In genomic region chr6:112197445-112197844, GRCm38 (mm10) we compare ENCODE assay signal across 8 mouse cellular contexts.
A peak's percentile ranks its signal among the peaks of the same experiment; 100 is the strongest.
DNase-seq lines count a peak whose midpoint lies in the region; ATAC-seq and TF ChIP-seq lines count a peak whose summit lies in the region.

No protein-coding gene starts in this region.

- no peaks in the 10 kb centered on the region for H3K36me3 ChIP-seq in heart, embryonic 13.5 days
- H3K36me3 ChIP-seq in kidney, postnatal 0 days (ENCODE audit: insufficient read depth, low read length) = no peaks in the 10 kb centered on the region
- H3K36me3 ChIP-seq in liver, adult 2 months (ENCODE audit: control insufficient read depth, insufficient read depth, low read length) = no peaks in the 10 kb centered on the region
- H3K36me3 ChIP-seq in neural tube, embryonic 11.5 days (ENCODE audit: control insufficient read depth, insufficient read depth, low read length) = no peaks in the 10 kb centered on the region

- peak overlapping the region; percentile 65 for H3K4me2 ChIP-seq in heart, embryonic 13.5 days
- H3K4me2 ChIP-seq in kidney, postnatal 0 days (ENCODE audit: low read length) = peak overlapping the region; percentile 50
- no peak overlapping the region for H3K4me2 ChIP-seq in neural tube, embryonic 11.5 days (ENCODE audit: low read depth)

- peak overlapping the region; percentile 37 for H3K4me3 ChIP-seq in heart, embryonic 13.5 days
- H3K4me3 ChIP-seq in kidney, postnatal 0 days (replicated peaks; ENCODE audit: low read depth, low read length) = no peak overlapping the region
- H3K4me3 ChIP-seq in liver, adult 2 months (ENCODE audit: insufficient read depth, low read depth, low read length) = no peak overlapping the region
- no peak overlapping the region for H3K4me3 ChIP-seq in neural tube, embryonic 11.5 days (ENCODE audit: low read depth, low read length)

- peak; percentile 33 for ATAC-seq in heart, embryonic 13.5 days (ENCODE audit: extremely low read depth, insufficient number of reproducible peaks, low FRiP score, low TSS enrichment)
- ATAC-seq in kidney, postnatal 0 days (replicated peaks; ENCODE audit: low FRiP score, low read depth) = peak; percentile 77; the same call in 1 of the 2 replicates
- peak; percentile 78 for ATAC-seq in neural tube, embryonic 11.5 days (ENCODE audit: insufficient read depth, low FRiP score, low TSS enrichment)

- TF ChIP-seq CTCF in brain, embryonic 14.5 days (IDR thresholded peaks at IDR 0.05; ENCODE audit: borderline replicate concordance, extremely low read depth, insufficient read depth, insufficient read length) = peak; percentile 95
- TF ChIP-seq CTCF in kidney, postnatal 0 days (IDR thresholded peaks at IDR 0.05; ENCODE audit: low read depth) = peak; percentile 90
- peak; percentile 93 for TF ChIP-seq CTCF in liver, adult 2 months (IDR thresholded peaks at IDR 0.05; ENCODE audit: low read depth, low read length)

- TF ChIP-seq POLR2A in brain, embryonic 14.5 days (IDR thresholded peaks at IDR 0.05; ENCODE audit: borderline replicate concordance, extremely low read depth, insufficient read depth, insufficient read length, poor library complexity, severe bottlenecking) = no peak
- TF ChIP-seq POLR2A in liver, adult 2 months (IDR thresholded peaks at IDR 0.05; ENCODE audit: extremely low read depth, insufficient read depth, low read length) = no peak

- H3K9me3 ChIP-seq in heart, embryonic 13.5 days = no peaks in the 10 kb centered on the region; the same call in 1 of the 2 replicates
- no peaks in the 10 kb centered on the region for H3K9me3 ChIP-seq in kidney, postnatal 0 days (replicated peaks; ENCODE audit: low read length)
- H3K9me3 ChIP-seq in neural tube, embryonic 11.5 days (ENCODE audit: control insufficient read depth, low read length) = no peaks in the 10 kb centered on the region

- WGBS in heart, embryonic 13.5 days = 9% methylated on average over 16 of the region's 16 CpGs
- 9% methylated on average over 16 of the region's 16 CpGs for WGBS in kidney, postnatal 0 days
- WGBS in liver, adult 2 months = 8% methylated on average over 16 of the region's 16 CpGs
- 11% methylated on average over 16 of the region's 16 CpGs for WGBS in neural tube, embryonic 11.5 days

- peak; percentile 47 for DNase-seq in CD4-positive, CD25-positive, alpha-beta regulatory T cell, adult 2 months (ENCODE audit: low read depth, low spot score)
- peak; percentile 92 for DNase-seq in brain, embryonic 14.5 days (ENCODE audit: low read depth)
- DNase-seq in fibroblast of lung, adult 2 months (ENCODE audit: low read depth) = peak; percentile 62
- peak; percentile 89 for DNase-seq in kidney, postnatal 0 days (ENCODE audit: low spot score)
- DNase-seq in liver, adult 2 months (ENCODE audit: extremely low read depth, low read depth, low spot score) = peak; percentile 58
- DNase-seq in neural tube, embryonic 11.5 days (ENCODE audit: low spot score) = peak; percentile 80
- peak; percentile 74 for DNase-seq in telencephalon, adult 2 months (ENCODE audit: low read depth, low spot score)

- H3K27me3 ChIP-seq in heart, embryonic 13.5 days (replicated peaks) = no peaks in the 10 kb centered on the region
- no peaks in the 10 kb centered on the region for H3K27me3 ChIP-seq in kidney, postnatal 0 days (ENCODE audit: insufficient read depth, low read length)
- H3K27me3 ChIP-seq in liver, adult 2 months (ENCODE audit: control insufficient read depth, insufficient read depth, low read length) = no peaks in the 10 kb centered on the region; the same call in 1 of the 2 replicates
- no peaks in the 10 kb centered on the region for H3K27me3 ChIP-seq in neural tube, embryonic 11.5 days (ENCODE audit: control insufficient read depth, insufficient read depth, low read length)

- H3K79me2 ChIP-seq in liver, adult 2 months (ENCODE audit: control insufficient read depth, insufficient read depth, low read length) = no peaks in the 10 kb centered on the region

- peak overlapping the region; percentile 66 for H3K9ac ChIP-seq in heart, embryonic 13.5 days
- H3K9ac ChIP-seq in kidney, postnatal 0 days (ENCODE audit: low read depth, low read length) = no peak overlapping the region; the same call in 1 of the 2 replicates
- no peak overlapping the region for H3K9ac ChIP-seq in liver, adult 2 months (ENCODE audit: low read depth, low read length)
- no peak overlapping the region for H3K9ac ChIP-seq in neural tube, embryonic 11.5 days (ENCODE audit: low read length)

- peaks cover 8% of the 10 kb centered on the region for H3K4me1 ChIP-seq in heart, embryonic 13.5 days
- H3K4me1 ChIP-seq in kidney, postnatal 0 days (replicated peaks; ENCODE audit: insufficient read depth, low read length) = peaks cover 5% of the 10 kb centered on the region; the same call in 1 of the 2 replicates
- no peaks in the 10 kb centered on the region for H3K4me1 ChIP-seq in liver, adult 2 months (ENCODE audit: control insufficient read depth, insufficient read depth, low read length)
- H3K4me1 ChIP-seq in neural tube, embryonic 11.5 days (ENCODE audit: control insufficient read depth, insufficient read depth, low read length) = no peaks in the 10 kb centered on the region

- H3K27ac ChIP-seq in heart, embryonic 13.5 days (replicated peaks) = no peak overlapping the region
- no peak overlapping the region for H3K27ac ChIP-seq in kidney, postnatal 0 days
- H3K27ac ChIP-seq in liver, adult 2 months (replicated peaks; ENCODE audit: insufficient read depth, low read depth, low read length) = no peak overlapping the region
- H3K27ac ChIP-seq in neural tube, embryonic 11.5 days (ENCODE audit: low read depth, low read length) = no peak overlapping the region
